Mouse (Mus musculus) bone marrow macrophage, adult 2 months (primary cell): ENCODE results near the gene D1Pas1. TPM values are rescaled to one million over a fixed set of nuclear protein-coding genes. Genes with fewer than 3 reads are reported as not detected.

Experiments
- H3K27ac ChIP-seq: 2 replicates; pipeline ENCODE4 v1.5.1; 2012; ENCODE audit warnings: low read depth, low read length; ENCODE audit not compliant: insufficient read depth
- H3K4me1 ChIP-seq: 2 replicates; pipeline ENCODE4 v1.6.1; 2012; ENCODE audit warnings: low read length; ENCODE audit not compliant: control insufficient read depth, insufficient read depth
- H3K4me3 ChIP-seq: 2 replicates; pipeline ENCODE4 v1.5.1; 2012; ENCODE audit warnings: mild to moderate bottlenecking, low read length, moderate library complexity; ENCODE audit not compliant: insufficient read depth
- CTCF ChIP-seq: IDR thresholded peaks from 2 replicates; pipeline ENCODE4 v1.5.1; 2012; ENCODE audit warnings: low read depth, mild to moderate bottlenecking, low read length, moderate library complexity
- POLR2A ChIP-seq: IDR thresholded peaks from 2 replicates; pipeline ENCODE4 v1.6.1; 2012; ENCODE audit warnings: mild to moderate bottlenecking, low read depth, low read length, borderline replicate concordance
- polyA plus RNA-seq: library from polyadenylated mRNA; stranded (reverse); fragments of >200 nt; gene quantifications from 2 replicates; pipeline ENCODE4 v1.2.4, GENCODE M21; 2012; ENCODE audit not compliant: missing spikeins, insufficient read depth, insufficient read length

D1Pas1 gene
- polyA plus RNA-seq, 1 experiment: not detected

DNA sequence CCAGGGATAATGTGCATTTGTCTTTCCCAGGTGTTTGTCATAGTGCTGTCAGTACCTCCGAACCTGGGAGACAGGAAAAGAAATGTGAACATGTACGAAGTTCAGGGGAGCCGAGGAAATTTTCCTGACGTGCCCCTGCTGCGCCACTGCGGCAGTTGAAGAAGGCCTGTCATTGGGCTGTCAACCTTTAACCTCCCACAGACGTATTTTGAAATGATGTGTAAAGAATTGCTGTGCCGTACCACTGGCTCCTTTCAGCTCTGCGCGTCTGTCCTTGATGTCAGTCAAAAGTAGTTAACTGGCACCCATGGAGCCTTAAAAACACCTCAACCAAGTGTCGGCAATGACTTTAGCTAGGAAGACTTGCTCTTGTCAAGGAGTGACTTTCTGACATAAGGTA, 42.9 kb downstream of the D1Pas1 start:
- no peak for TF ChIP-seq POLR2A
- Histone ChIP-seq H3K4me1 (no peaks in the 10 kb centered on the region), H3K4me3 (no peak overlapping the region), H3K27ac (no peak overlapping the region)

DNA sequence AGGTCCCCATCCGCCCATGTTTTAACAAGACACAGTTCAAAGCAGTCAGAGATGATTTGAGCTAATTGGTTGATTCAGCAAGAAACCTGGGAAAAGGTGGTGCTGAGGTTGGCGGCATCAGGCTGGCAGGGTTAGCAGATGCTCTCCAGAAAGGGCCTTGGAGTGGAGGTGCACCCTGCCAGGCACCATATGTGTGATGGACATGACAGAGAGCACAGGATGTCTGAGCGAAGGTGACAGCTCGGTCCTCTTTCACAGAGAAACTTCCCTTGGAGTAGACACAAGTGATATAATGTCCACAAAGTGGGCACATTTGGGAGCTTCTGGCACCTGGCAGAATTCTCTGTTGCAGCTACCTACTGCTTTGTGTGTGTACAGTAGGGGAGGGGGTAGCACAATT, 44.4 kb downstream of the D1Pas1 start:
- Histone ChIP-seq H3K27ac (no peak overlapping the region), H3K4me1 (no peaks in the 10 kb centered on the region), H3K4me3 (no peak overlapping the region)
- TF ChIP-seq POLR2A (no peak), CTCF (no peak)

DNA sequence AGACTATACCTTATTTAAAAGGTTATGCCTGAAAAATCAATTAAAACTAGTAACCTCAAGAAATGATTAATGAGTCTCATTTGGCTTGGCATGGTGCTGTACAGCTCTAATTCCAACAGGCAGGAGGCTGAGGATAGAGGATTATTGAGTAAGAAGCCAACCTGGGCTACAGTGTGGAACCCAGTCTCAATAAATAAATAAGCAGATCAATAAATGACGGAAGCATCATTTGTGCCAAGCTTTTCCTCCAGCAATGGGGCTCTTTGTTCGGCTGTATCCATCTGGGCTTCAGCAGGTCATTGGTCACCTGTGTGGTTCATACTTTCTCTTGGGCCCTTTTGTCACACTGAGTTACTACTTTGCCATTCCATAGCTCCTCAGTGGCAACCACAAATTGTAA, 46.9 kb downstream of the D1Pas1 start:
- no peak for TF ChIP-seq CTCF
- no peak for TF ChIP-seq POLR2A
- Histone ChIP-seq H3K4me3 (no peak overlapping the region), H3K27ac (no peak overlapping the region), H3K4me1 (no peaks in the 10 kb centered on the region)

DNA sequence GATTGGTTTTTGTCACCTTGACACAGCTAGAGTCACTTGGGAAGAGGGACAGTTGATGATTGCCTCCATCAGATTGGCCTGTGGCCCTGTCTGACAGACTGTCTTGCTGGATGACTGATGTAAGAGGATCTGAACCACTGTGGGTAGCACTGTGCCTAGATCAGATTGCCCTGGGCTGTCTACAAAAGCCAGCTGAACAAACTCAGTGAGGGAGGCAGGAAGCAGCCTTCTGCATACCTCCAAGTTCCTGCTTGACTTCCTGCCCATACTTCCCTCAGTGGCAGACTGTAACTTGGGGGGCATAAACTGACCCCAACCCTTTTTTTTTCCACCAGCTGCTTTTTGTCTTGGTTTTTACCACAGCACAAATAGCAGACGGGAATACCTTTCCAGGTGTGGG, 48.5 kb downstream of the D1Pas1 start:
- Histone ChIP-seq H3K27ac (no peak overlapping the region), H3K4me1 (no peaks in the 10 kb centered on the region), H3K4me3 (no peak overlapping the region)
- no peak for TF ChIP-seq POLR2A
- no peak for TF ChIP-seq CTCF

DNA sequence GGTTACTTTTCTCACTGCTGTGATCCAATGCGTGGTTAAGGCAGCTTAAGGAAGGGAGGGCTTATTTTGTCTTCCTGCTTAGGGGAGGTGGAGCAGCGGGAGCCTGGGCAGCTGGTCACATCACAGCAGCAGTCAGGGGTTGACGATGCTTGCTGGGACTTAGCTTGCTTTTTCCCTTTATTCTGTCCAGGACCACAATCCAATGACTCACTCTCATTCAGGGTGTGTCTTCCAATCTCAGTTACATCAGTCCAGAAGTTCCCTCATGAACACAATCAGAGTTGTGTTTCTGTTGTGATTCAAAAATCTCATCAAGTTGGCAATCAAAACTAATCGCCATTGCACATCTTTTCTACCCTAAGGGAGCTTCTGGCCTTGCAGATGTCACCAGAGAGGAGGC, 48.9 kb downstream of the D1Pas1 start:
- Histone ChIP-seq H3K27ac (no peak overlapping the region), H3K4me1 (no peaks in the 10 kb centered on the region), H3K4me3 (no peak overlapping the region)
- no peak for TF ChIP-seq POLR2A
- TF ChIP-seq CTCF: no peak

DNA sequence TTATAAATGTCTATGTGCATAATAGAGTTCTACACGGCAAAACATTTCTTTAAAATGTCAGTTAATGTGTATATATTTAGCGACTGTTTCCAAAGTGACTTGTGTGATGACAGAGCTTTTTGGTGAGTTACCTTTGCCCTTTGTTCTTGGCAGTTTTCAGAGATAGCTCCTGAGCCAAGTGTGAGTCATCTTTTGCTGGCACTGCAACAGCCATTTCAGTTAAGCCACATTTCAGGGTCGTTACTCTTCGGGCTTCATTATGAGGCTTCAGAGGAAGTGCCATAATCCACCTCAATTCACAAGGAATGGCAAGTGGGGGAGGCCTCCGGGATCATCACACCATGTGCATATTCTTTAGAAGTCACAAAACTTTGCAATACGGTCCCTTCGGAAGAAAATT, 52.8 kb downstream of the D1Pas1 start:
- Histone ChIP-seq H3K4me3 (no peak overlapping the region), H3K27ac (no peak overlapping the region), H3K4me1 (no peaks in the 10 kb centered on the region)
- TF ChIP-seq CTCF: no peak
- no peak for TF ChIP-seq POLR2A

Other genes starting within 250 kb of the D1Pas1 start
- gene Rrp15, start 218.1 kb upstream of the D1Pas1 start, polyA plus RNA-seq: 5.7 and 7.3 TPM in 2 replicates
- not detected in 2 replicates for gene Spata17, start 248.0 kb downstream of the D1Pas1 start, polyA plus RNA-seq
- gene Gpatch2, start 248.1 kb downstream of the D1Pas1 start, polyA plus RNA-seq: 11.6 and 12.7 TPM in 2 replicates